Mouse (Mus musculus): ENCODE results near the gene Rnaseh2c.

Rnaseh2c gene

DNA sequence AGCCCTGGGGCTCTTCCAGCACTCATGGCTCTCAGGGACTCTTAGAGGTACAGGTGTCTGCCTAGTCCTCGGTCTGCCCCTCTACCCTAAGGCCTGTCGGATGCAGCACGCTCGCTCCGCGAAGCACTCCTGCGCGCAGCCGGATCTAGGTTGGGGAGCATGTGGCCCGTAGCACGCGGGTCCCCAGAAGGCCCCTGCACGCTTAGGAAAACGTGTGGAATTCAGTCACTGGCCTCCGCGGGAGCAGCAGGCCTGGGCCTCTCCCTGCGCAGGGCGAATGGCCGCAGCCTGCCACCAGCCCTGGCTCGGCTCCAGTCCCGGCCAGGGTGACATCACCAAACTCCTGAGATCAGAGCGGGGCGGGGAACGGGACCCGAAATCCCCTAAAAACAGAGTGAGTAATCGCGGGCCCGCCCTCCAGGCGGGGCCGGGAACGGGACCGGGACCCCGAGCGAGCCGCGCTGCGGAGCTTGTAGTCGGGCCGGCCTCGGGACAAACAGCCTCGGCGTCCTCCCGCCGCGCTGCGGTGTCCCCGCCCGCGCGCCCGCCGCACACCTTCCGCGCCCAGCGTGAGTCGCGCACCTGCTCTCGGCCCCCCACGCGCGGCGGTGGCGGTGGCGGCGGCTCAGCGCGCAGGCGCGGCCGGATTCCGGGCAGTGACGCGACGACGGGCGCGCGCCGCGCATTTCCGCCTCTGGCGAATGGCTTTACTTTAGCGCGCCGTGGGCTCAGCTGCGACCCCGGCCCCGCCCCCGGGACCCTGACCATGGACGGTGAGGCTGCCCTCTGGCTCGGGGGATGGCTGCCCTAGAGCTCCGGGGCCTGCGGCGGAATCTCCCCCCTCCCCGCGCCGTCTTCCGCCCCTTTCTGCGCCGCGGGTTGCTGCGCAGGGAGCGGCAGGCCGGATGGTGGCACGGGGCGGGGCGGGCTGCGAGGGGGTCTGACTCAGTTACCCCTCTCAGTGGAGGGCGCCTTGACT lies 35.7 kb downstream of the Rnaseh2c start, which contains the start of gene Rela:
Rela (plus strand) TSS at position 415 of the 979 bp plus-strand sequence.
- peak; percentile 92 for DNase-seq

DNA sequence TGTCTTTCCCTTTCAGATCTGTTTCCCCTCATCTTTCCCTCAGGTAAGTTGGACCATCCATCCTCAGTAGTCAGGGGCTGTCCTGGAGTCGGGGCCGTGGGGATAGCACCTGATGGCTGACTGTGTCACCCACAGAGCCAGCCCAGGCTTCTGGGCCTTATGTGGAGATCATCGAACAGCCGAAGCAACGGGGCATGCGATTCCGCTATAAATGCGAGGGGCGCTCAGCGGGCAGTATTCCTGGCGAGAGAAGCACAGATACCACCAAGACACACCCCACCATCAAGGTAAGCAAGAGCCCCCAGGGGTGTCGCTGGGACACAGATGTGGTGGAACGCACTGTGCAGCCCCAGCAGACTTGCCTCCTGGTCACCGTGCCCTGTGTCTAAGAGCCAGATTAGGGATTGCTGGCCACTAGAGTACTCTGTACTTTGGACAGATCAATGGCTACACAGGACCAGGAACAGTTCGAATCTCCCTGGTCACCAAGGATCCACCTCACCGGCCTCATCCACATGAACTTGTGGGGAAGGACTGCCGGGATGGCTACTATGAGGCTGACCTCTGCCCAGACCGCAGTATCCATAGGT lies 36.8 kb downstream of the Rnaseh2c start:
- DNase-seq = no peak

DNA sequence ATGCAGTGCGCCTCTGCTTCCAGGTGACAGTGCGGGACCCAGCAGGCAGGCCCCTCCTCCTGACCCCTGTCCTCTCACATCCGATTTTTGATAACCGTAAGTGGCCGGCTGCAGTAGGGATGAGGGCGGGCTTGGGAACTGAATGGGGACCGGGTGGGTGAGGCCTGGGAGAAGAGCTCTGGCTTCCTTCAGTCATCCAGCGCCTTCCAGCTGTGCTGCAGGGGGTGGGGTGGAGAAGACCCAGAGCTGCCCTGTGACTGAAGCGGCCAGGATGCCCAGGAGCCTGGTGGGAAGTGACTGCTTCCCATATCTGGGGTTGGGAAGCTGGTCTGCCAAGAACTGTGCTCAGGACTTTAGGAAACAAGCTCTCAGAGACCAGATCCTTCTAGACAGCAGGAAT lies 38.7 kb downstream of the Rnaseh2c start:
- no peak for DNase-seq

DNA sequence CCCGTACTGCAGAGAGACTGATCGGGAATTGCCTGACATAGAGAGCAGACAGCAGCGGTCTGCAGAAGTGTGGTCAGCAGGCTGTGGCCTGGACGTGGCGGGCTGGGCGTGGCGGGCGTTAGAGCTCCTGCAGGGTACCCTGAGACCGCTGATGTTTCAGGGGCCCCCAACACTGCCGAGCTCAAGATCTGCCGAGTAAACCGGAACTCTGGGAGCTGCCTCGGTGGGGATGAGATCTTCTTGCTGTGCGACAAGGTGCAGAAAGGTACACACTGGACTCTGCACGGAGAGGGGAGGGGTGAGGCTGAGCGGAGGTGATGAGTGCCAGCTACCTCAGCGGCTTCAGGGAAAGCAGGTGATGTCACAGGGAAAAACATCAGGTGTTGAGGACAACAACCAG lies 39.3 kb downstream of the Rnaseh2c start:
- DNase-seq = no peak

DNA sequence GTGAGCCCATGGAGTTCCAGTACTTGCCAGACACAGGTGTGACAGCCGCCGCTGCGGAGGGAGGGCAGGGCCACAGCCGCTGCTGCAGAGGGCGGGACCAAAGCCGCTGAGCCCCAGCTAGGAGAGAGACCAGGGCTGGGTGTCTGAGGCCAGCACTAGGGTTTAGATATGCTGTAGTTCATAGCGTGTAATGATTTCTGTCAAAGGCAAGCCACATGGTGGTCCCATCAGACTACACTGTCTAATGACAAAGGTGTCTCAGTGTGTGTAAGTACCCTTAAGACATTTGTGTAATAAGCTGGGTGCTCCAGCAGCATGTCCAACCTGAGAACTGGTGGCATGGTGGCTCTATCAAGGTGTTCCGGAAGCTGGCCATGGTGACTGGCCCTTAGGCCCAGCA lies 40.0 kb downstream of the Rnaseh2c start:
- no peak for DNase-seq

DNA sequence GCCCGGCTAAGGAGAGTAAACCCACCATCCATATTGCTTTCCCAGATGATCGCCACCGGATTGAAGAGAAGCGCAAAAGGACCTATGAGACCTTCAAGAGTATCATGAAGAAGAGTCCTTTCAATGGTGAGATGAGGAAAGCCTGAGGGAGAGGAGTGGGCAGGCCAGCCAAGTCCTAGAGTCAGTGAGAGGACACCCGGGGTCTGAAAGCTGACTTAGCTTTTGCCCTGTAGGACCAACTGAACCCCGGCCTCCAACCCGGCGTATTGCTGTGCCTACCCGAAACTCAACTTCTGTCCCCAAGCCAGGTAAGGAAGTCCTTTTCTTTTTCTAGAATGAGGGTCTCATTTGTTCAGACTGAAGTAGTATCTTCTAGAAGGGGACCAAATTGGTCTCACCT lies 43.6 kb downstream of the Rnaseh2c start:
- DNase-seq = no peak

DNA sequence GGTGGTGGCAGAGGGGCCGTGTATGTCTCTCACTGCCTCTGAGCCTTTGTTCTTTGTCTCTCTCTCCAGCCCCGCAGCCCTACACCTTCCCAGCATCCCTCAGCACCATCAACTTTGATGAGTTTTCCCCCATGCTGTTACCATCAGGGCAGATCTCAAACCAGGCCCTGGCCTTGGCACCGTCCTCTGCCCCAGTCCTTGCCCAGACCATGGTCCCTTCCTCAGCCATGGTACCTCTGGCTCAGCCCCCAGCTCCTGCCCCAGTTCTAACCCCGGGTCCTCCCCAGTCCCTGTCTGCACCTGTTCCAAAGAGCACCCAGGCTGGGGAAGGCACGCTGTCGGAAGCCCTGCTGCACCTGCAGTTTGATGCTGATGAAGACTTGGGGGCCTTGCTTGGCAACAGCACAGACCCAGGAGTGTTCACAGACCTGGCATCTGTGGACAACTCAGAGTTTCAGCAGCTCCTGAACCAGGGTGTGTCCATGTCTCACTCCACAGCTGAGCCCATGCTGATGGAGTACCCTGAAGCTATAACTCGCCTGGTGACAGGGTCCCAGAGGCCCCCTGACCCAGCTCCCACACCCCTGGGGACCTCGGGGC lies 45.2 kb downstream of the Rnaseh2c start:
- DNase-seq = no peak

DNA sequence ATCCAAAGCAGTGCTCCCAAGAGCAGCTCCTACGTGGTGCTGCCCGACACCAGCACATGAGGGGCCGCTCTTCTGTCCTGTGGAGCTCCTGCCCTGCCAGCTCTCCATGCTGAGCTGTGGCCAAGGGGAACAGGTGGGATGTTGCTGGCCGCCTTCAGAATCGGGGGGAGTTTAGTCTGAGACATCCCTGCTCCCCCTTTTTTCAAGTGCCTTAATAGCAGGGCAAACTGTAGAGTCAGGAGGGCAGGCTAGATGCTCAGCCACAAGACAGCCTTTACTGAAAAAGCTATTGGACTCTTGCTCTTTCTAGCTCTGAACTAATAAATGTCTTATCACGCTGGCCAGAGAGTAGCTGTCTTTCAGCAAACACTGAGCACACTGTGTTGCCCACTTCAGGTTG lies 46.1 kb downstream of the Rnaseh2c start:
- DNase-seq = no peak

DNA sequence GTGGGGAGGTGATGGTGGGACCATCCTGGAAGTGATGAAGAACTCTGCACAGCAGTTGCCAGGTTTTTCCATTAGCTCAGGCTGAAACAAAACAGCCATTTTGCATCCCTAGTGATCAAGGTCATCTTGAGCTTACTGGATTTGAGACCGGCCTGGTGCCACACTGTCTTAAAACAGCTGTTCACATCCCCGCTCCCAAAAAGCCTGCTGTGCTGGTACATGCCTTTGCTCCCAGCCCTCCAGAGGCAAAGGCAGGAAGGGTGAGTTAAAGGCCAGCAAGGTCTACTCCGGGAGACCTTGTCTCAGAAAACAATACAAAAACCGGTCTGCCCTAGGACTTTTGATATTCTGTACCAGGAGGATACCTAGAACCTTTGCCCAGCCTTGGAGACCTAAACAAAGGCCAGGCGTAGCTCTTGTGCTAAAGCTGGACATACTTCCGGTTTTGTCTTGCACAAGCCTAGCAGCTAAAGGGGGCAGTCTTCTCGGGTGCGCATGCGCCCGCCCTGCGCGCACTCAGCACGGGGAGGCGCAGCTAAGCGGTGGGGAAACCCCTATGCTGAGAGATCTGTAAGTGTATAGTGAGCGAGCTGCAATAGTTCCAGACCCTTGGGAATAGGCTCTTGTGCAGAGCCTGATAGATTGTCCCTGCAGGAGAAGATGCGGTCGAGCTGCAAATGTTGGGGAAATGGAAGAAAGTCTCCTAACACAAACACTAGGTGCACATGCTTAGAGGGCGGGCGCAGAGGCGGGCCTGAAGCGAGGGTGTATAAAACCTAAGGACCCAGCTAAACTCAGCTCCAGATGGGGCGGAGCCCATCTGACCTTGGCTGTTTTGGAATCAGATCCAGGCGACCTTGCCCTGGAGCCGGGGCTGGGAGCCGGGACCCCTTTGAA lies 47.0 kb downstream of the Rnaseh2c start:
- DNase-seq = peak; percentile 90

DNA sequence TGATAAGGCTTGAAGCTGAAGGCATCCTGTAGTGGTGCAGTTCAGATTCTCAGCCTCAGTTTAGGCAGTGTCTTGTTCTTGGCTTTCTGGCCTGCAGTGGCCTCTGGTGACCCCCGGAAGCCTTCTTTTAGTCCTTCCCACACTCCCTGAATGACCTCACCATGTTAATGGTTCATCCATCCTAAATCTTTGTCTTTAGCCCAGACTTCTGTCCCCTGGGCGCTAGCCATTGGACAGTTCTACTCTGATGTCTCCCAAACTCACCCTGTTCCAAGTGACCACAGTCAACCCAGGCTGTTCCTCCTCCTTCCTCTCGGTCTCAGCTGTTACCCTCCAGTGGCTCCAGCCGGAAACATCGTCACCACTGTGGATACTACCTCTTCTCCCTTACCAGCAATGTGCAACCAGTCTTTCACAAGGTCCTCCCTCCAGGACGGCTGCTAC lies 47.6 kb downstream of the Rnaseh2c start:
- DNase-seq = no peak

DNA sequence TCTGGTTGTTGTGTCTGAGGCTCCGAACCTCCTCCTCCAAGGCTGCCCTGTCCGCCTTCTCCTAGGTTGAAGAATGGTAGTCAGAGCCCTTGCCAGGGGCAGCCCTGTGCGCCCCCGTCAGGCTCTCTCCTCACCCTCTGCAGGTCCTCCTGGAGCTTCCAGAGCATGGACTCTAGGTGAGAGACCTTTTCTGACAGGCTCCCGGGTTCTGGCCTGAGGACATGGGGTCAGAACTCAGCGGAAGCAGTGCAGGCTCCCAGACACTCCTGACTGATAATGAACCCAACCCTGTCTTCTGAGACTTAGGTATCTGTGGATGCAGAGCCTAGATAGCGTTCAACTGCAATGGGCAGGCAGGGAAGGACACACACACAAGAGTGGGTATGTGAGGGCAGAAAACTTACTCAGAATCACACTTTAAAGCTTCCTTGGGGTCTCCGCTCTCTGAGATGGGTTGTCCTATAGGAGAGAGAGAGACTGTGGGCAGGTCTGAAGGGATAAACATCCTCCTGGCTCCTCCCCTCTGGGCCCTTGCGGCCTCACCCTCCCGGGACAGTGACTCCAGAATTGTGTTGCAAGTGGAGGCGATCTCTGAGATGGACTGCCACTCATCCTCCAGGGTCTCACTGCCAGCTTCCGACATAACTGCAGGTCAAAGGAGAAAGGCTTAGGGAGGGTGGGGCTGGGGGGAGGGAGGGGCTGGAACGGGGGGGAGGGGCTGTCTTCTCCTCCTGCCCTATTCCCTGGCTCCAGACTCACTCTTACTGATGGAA lies 50.0 kb downstream of the Rnaseh2c start:
- DNase-seq = no peak

DNA sequence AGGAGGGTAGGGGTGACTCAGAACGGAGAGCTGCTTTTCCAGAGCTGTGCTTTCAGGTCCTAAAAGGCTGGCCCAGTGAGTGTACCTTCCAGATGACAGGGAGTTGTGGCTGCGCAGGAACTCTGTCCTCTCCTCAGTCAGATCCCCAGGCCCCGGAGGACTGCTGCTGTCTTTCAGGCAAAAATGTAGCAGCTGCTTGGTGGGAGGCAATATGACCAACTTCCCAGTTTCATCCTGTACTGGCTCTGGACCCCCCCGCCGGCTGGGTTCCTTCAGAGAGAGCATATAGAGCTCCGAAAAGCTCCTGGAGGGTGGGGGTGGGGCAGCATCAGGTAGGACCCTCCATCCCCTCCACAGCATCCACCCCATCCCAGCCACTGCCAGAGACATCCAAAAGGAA lies 50.9 kb downstream of the Rnaseh2c start:
- DNase-seq = no peak

DNA sequence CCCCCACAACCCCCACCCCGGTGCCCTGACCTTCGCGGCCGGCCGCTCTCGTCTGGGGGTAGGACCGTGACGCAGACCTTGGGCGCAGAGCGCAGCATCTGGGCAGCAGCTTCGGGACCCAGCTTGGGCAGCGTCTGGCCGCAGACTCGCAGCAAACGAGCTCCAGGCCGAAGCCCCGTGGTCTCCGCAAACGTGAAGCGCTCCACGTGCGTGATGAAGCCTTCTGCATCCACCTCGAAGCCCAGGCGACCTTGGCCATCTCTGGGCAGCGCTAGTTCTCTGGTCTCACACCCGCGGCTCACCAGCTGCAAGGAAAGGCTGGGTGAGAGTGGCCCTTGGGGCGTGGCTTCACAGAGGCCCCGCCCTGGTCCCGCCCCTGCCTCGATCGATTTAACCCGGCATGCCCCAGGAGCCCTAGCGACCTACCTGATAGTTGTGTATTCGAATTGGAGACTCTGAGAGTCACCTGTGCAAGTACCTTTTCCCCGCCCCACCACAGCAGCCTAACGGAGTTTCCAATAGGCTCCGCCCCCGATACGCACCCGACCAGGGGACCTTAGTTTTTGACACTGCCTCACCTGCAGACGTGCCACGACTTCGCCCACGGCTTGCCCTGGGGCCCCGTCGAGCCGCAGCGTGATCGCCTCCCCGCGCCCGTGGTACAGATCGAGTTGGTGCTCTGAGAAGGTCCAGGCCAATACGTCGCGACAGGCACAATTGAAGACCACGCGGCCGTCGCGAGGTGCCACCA lies 52.5 kb downstream of the Rnaseh2c start:
- DNase-seq = no peak

DNA sequence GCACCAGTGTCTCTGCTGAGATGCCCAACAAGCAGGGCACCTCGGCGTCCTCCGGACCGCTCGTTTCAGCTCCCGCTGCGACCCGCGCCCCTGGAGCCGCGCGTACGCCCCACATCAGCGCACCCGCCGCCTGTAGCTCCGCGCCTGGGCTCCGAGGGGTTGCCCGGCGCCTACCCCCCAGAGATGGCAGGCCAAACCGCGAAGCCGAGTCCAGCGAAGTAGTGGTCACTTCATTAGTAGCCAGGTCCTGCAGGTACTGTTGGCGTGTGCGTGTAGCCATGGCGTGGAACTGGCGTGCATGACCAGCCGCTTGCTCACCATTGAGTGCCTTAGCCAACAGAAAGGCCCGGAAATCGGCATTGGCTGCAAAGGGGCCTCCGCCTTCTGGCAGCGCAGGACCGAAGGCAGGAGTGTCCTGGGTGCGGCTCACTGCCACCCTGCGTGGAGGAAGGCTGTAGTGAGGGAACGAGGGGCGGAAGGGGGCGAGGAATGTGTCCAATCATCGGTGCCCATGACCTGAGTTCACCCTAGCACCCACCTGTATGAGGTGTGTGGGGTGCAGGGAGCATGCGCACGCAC lies 53.1 kb downstream of the Rnaseh2c start:
- no peak for DNase-seq
